Mouse (Mus musculus) kidney, adult 8-10 months (tissue): ENCODE measurements around the gene Amz2.

Source experiments
- DNase-seq, 2 experiments: peaks; one replicate each; pipeline ENCODE4 v3.0.0; 2022

Gene Amz2

GRCm38 (mm10) chr11:109496475-109496993 lies 70.8 kb downstream of the Amz2 start:
- DNase-seq: no peak

- DNase-seq: no peak
These were observed 71.4 kb downstream of the Amz2 start for GRCm38 (mm10) chr11:109496996-109497714.

GRCm38 (mm10) chr11:109497990-109498389 lies 72.2 kb downstream of the Amz2 start:
- DNase-seq: no peak

GRCm38 (mm10) chr11:109500206-109500605 lies 74.5 kb downstream of the Amz2 start:
- DNase-seq: peak; percentile 50 to 75
